Mouse (Mus musculus): ENCODE measurements around the gene Begain. TPM values are rescaled to one million over a fixed set of nuclear protein-coding genes. Genes with fewer than 3 reads are reported as not detected.
A peak's percentile ranks its signal among the peaks of the same experiment; 100 is the strongest.

The Begain gene
- polyA plus RNA-seq, 1 experiment from 2014 or later = 16.4 TPM

GRCm38 (mm10) chr12:109039311-109039710 is 28.7 kb downstream of the Begain start:
- ATAC-seq = peak; percentile 38
- Histone ChIP-seq H3K9me3 (replicated peaks; ENCODE audit: control insufficient read depth, low read length) (no peaks in the 10 kb centered on the region), H3K4me1 (ENCODE audit: control insufficient read depth, insufficient read depth, low read length) (peaks cover 8% of the 10 kb centered on the region), H3K27ac (ENCODE audit: low read depth, low read length) (no peak overlapping the region), H3K4me3 (ENCODE audit: low read depth, low read length) (no peak overlapping the region), H3K4me2 (ENCODE audit: low read length) (no peak overlapping the region), H3K36me3 (ENCODE audit: control insufficient read depth, insufficient read depth, low read length) (no peaks in the 10 kb centered on the region), H3K9ac (ENCODE audit: low read length) (no peak overlapping the region), H3K27me3 (replicated peaks; ENCODE audit: control insufficient read depth, insufficient read depth, low read length) (no peaks in the 10 kb centered on the region)
- WGBS = 39% methylated on average over 7 of the region's 7 CpGs
- DNase-seq (ENCODE audit: low spot score) = peak; percentile 75

- DNase-seq (ENCODE audit: low spot score) (peak; percentile 78), ATAC-seq (peak; percentile 59; the same call in 1 of the 2 replicates)
- Histone ChIP-seq H3K4me1 (ENCODE audit: control insufficient read depth, insufficient read depth, low read length) (peaks cover 8% of the 10 kb centered on the region), H3K27ac (ENCODE audit: low read depth, low read length) (no peak overlapping the region), H3K4me3 (ENCODE audit: low read depth, low read length) (no peak overlapping the region), H3K9ac (ENCODE audit: low read length) (no peak overlapping the region), H3K27me3 (replicated peaks; ENCODE audit: control insufficient read depth, insufficient read depth, low read length) (no peaks in the 10 kb centered on the region; the same call in 1 of the 2 replicates), H3K9me3 (replicated peaks; ENCODE audit: control insufficient read depth, low read length) (peaks cover 5% of the 10 kb centered on the region; the same call in 1 of the 2 replicates), H3K36me3 (ENCODE audit: control insufficient read depth, insufficient read depth, low read length) (no peaks in the 10 kb centered on the region), H3K4me2 (ENCODE audit: low read length) (no peak overlapping the region)
- 7% methylated on average over 14 of the region's 14 CpGs for WGBS
Measured at GRCm38 (mm10) chr12:109038179-109038819, 29.7 kb downstream of the Begain start.

- H3K27ac ChIP-seq (ENCODE audit: low read depth, low read length) = no peak overlapping the region
- H3K4me2 ChIP-seq (ENCODE audit: low read length) = no peak overlapping the region
- 98% methylated on average over 2 of the region's 2 CpGs for WGBS
- DNase-seq (ENCODE audit: low spot score) = no peak
- ATAC-seq = no peak
- no peaks in the 10 kb centered on the region for H3K36me3 ChIP-seq (ENCODE audit: control insufficient read depth, insufficient read depth, low read length)
- H3K9me3 ChIP-seq (replicated peaks; ENCODE audit: control insufficient read depth, low read length) = peaks cover 5% of the 10 kb centered on the region; the same call in 1 of the 2 replicates
- H3K27me3 ChIP-seq (replicated peaks; ENCODE audit: control insufficient read depth, insufficient read depth, low read length) = no peaks in the 10 kb centered on the region; the same call in 1 of the 2 replicates
- no peak overlapping the region for H3K4me3 ChIP-seq (ENCODE audit: low read depth, low read length)
- H3K4me1 ChIP-seq (ENCODE audit: control insufficient read depth, insufficient read depth, low read length) = peaks cover 8% of the 10 kb centered on the region
- H3K9ac ChIP-seq (ENCODE audit: low read length) = no peak overlapping the region
Measured at GRCm38 (mm10) chr12:109037026-109037425, 31.0 kb downstream of the Begain start.

GRCm38 (mm10) chr12:109023780-109024179 is 44.2 kb downstream of the Begain start:
- Histone ChIP-seq H3K27ac (ENCODE audit: low read depth, low read length) (no peak overlapping the region), H3K36me3 (ENCODE audit: control insufficient read depth, insufficient read depth, low read length) (no peaks in the 10 kb centered on the region), H3K27me3 (replicated peaks; ENCODE audit: control insufficient read depth, insufficient read depth, low read length) (no peaks in the 10 kb centered on the region), H3K9me3 (replicated peaks; ENCODE audit: control insufficient read depth, low read length) (no peaks in the 10 kb centered on the region), H3K4me2 (ENCODE audit: low read length) (no peak overlapping the region), H3K4me1 (ENCODE audit: control insufficient read depth, insufficient read depth, low read length) (no peaks in the 10 kb centered on the region), H3K9ac (ENCODE audit: low read length) (no peak overlapping the region), H3K4me3 (ENCODE audit: low read depth, low read length) (no peak overlapping the region)
- ATAC-seq (no peak), DNase-seq (ENCODE audit: low spot score) (no peak)
- 54% methylated on average over 9 of the region's 9 CpGs for WGBS

- WGBS = 83% methylated on average over 5 of the region's 5 CpGs
- DNase-seq (ENCODE audit: low spot score) = no peak
- H3K4me3 ChIP-seq (ENCODE audit: low read depth, low read length) = no peak overlapping the region
Measured at GRCm38 (mm10) chr12:109022966-109023365, 45.1 kb downstream of the Begain start.

GRCm38 (mm10) chr12:109022181-109022691 is 45.8 kb downstream of the Begain start:
- Histone ChIP-seq H3K4me2 (ENCODE audit: low read length) (no peak overlapping the region), H3K9ac (ENCODE audit: low read length) (no peak overlapping the region), H3K9me3 (replicated peaks; ENCODE audit: control insufficient read depth, low read length) (no peaks in the 10 kb centered on the region), H3K4me1 (ENCODE audit: control insufficient read depth, insufficient read depth, low read length) (no peaks in the 10 kb centered on the region), H3K36me3 (ENCODE audit: control insufficient read depth, insufficient read depth, low read length) (no peaks in the 10 kb centered on the region), H3K27ac (ENCODE audit: low read depth, low read length) (no peak overlapping the region), H3K27me3 (replicated peaks; ENCODE audit: control insufficient read depth, insufficient read depth, low read length) (no peaks in the 10 kb centered on the region), H3K4me3 (ENCODE audit: low read depth, low read length) (no peak overlapping the region)
- DNase-seq (ENCODE audit: low spot score) (no peak), ATAC-seq (no peak)
- WGBS = 76% methylated on average over 10 of the region's 10 CpGs

More at GRCm38 (mm10) chr12:109022966-109023365, 45.1 kb downstream of the Begain start:
- Histone ChIP-seq H3K27ac (ENCODE audit: low read depth, low read length) (no peak overlapping the region), H3K36me3 (ENCODE audit: control insufficient read depth, insufficient read depth, low read length) (no peaks in the 10 kb centered on the region), H3K9ac (ENCODE audit: low read length) (no peak overlapping the region), H3K4me1 (ENCODE audit: control insufficient read depth, insufficient read depth, low read length) (no peaks in the 10 kb centered on the region), H3K4me2 (ENCODE audit: low read length) (no peak overlapping the region), H3K9me3 (replicated peaks; ENCODE audit: control insufficient read depth, low read length) (no peaks in the 10 kb centered on the region), H3K27me3 (replicated peaks; ENCODE audit: control insufficient read depth, insufficient read depth, low read length) (no peaks in the 10 kb centered on the region)
- ATAC-seq = no peak

GRCm38 (mm10) chr12:109010070-109010649 is 57.9 kb downstream of the Begain start:
- no peak overlapping the region for H3K9ac ChIP-seq (ENCODE audit: low read length)
- no peak overlapping the region for H3K27ac ChIP-seq (ENCODE audit: low read depth, low read length)
- DNase-seq (ENCODE audit: low spot score) (peak; percentile 50), ATAC-seq (peak; percentile 71)
- no peak overlapping the region for H3K4me3 ChIP-seq (ENCODE audit: low read depth, low read length)
- H3K4me1 ChIP-seq (ENCODE audit: control insufficient read depth, insufficient read depth, low read length) = peaks cover 5% of the 10 kb centered on the region
- H3K27me3 ChIP-seq (replicated peaks; ENCODE audit: control insufficient read depth, insufficient read depth, low read length) = no peaks in the 10 kb centered on the region
- H3K9me3 ChIP-seq (replicated peaks; ENCODE audit: control insufficient read depth, low read length) = no peaks in the 10 kb centered on the region
- WGBS = 35% methylated on average over 18 of the region's 18 CpGs
- H3K4me2 ChIP-seq (ENCODE audit: low read length) = no peak overlapping the region
- no peaks in the 10 kb centered on the region for H3K36me3 ChIP-seq (ENCODE audit: control insufficient read depth, insufficient read depth, low read length)

- Histone ChIP-seq H3K9ac (ENCODE audit: low read length) (no peak overlapping the region), H3K36me3 (ENCODE audit: control insufficient read depth, insufficient read depth, low read length) (no peaks in the 10 kb centered on the region), H3K4me1 (ENCODE audit: control insufficient read depth, insufficient read depth, low read length) (peaks cover 5% of the 10 kb centered on the region; the same call in 1 of the 2 replicates), H3K27ac (ENCODE audit: low read depth, low read length) (no peak overlapping the region), H3K4me2 (ENCODE audit: low read length) (no peak overlapping the region), H3K9me3 (replicated peaks; ENCODE audit: control insufficient read depth, low read length) (no peaks in the 10 kb centered on the region), H3K4me3 (ENCODE audit: low read depth, low read length) (no peak overlapping the region), H3K27me3 (replicated peaks; ENCODE audit: control insufficient read depth, insufficient read depth, low read length) (no peaks in the 10 kb centered on the region)
- ATAC-seq = no peak
- DNase-seq (ENCODE audit: low spot score) = no peak
- WGBS = 81% methylated on average over 7 of the region's 7 CpGs
Measured at GRCm38 (mm10) chr12:109002978-109003377, 65.0 kb downstream of the Begain start.

- DNase-seq (ENCODE audit: low spot score) (no peak), ATAC-seq (no peak)
- Histone ChIP-seq H3K4me3 (ENCODE audit: low read depth, low read length) (no peak overlapping the region), H3K27ac (ENCODE audit: low read depth, low read length) (no peak overlapping the region), H3K27me3 (replicated peaks; ENCODE audit: control insufficient read depth, insufficient read depth, low read length) (no peaks in the 10 kb centered on the region), H3K4me1 (ENCODE audit: control insufficient read depth, insufficient read depth, low read length) (no peaks in the 10 kb centered on the region), H3K36me3 (ENCODE audit: control insufficient read depth, insufficient read depth, low read length) (no peaks in the 10 kb centered on the region), H3K4me2 (ENCODE audit: low read length) (no peak overlapping the region), H3K9me3 (replicated peaks; ENCODE audit: control insufficient read depth, low read length) (no peaks in the 10 kb centered on the region), H3K9ac (ENCODE audit: low read length) (no peak overlapping the region)
- 89% methylated on average over 8 of the region's 8 CpGs for WGBS
Measured at GRCm38 (mm10) chr12:108997249-108997648, 70.8 kb downstream of the Begain start.

All from forebrain, embryonic 14.5 days (tissue).